Mouse (Mus musculus): ENCODE results near the gene Osbpl9.

DNA sequence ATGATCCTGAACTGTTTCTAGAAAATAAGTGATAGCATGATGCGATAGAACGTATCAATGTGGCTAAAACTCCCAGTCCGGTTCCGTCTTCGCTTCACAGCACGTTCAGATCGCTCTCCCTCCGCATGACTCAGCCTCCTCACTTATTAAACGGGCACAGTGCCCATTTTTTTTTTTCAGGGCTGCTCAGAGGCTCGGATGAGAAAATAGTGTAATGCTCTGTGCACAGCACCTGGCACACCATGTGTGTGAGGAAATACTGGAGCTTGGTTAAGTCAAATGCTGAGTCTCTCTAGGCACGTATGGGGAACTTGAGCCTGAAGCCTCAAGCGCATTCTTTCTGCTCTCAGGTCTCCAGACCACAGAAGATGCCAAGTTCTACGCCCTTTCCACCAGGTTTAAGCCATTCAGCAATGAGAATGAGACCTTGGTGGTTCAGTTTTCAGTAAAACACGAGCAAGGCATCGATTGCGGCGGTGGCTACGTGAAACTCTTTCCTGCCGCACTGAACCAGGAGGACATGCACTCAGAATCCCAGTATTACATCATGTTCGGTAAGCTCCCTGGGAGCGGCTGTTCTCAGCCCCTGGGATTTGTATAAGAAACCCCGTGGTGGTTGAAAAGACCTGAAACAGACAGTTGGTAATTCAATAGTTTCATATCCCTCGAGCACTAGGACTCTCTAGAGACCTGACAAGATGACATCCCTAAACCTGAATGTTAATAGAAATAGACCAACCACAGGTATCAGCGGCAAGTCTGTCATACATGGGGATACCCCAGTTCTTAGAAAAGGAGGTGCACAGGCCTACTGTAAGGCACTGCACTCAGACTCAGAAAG lies 36.6 kb upstream of the Osbpl9 start:
- TF ChIP-seq MYOD1 (IDR thresholded peaks at IDR 0.05; ENCODE audit: control insufficient read depth in 1 of 3, insufficient read length in 2 of 3, low read depth in 2 of 3) (peak in 2 of 3 experiments; percentile 14 to 19), POLR2A (IDR thresholded peaks at IDR 0.05; ENCODE audit: insufficient read length, low read depth) (no peak), MAX (IDR thresholded peaks at IDR 0.05; ENCODE audit: low read depth) (no peak), E2F4 (IDR thresholded peaks at IDR 0.05; ENCODE audit: insufficient read depth) (no peak), TCF12 (IDR thresholded peaks at IDR 0.05; ENCODE audit: insufficient read depth, poor library complexity, severe bottlenecking) (no peak), CEBPB (IDR thresholded peaks at IDR 0.05; ENCODE audit: insufficient read depth, poor library complexity, severe bottlenecking) (no peak)
